Mouse (Mus musculus) brain, embryonic 14.5 days (tissue): ENCODE measurements around the gene Tarsl2. TPM values are rescaled to one million over a fixed set of nuclear protein-coding genes. Genes with fewer than 3 reads are reported as not detected.
A peak's percentile ranks its signal among the peaks of the same experiment; 100 is the strongest.

ENCODE experiments used
- DNase-seq: peaks from one replicate; pipeline ENCODE4 v3.0.0-alpha.2; 2011; ENCODE audit warnings: low read depth
- CTCF ChIP-seq: fragments of 200-500 bp; IDR thresholded peaks from 2 replicates; pipeline ENCODE4 v1.5.1; 2012; ENCODE audit warnings: inconsistent platforms, mild to moderate bottlenecking, moderate library complexity, borderline replicate concordance; ENCODE audit not compliant: insufficient read depth, insufficient read length; ENCODE audit errors: extremely low read depth
- POLR2A ChIP-seq: fragments of 200-500 bp; IDR thresholded peaks from 2 replicates; pipeline ENCODE4 v1.6.1; 2012; ENCODE audit warnings: mild to moderate bottlenecking, inconsistent platforms, borderline replicate concordance; ENCODE audit not compliant: poor library complexity, insufficient read depth, insufficient read length, severe bottlenecking; ENCODE audit errors: extremely low read depth
- polyA plus RNA-seq: library from polyadenylated mRNA; depleted of rRNA; stranded (reverse); fragments of >200 nt; gene quantifications from 2 replicates; pipeline ENCODE4 v1.2.3, GENCODE M21; 2012

The Tarsl2 gene
- polyA plus RNA-seq, 1 experiment: 12.2 TPM

DNA sequence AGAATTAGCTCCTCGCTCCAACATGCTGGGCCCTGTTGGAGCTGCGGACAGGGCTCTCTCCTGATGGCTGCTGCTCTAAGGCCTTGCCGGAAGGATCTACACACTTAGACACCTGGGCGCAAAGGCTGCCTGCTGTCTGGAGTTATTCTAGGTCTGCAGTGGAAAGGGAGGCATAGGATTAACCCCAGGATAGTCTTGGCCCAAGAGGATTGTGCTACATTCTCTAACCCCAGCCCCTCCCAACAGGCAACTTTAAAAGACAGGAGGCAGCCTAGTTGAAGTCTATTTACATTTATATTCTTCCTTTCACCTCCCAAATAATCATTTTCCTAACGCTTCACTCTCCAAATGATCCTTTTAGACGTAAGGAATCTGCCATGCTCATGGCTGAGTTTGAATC, 8.9 kb upstream of the Tarsl2 start:
- TF ChIP-seq POLR2A (no peak), CTCF (no peak)
- DNase-seq: no peak

DNA sequence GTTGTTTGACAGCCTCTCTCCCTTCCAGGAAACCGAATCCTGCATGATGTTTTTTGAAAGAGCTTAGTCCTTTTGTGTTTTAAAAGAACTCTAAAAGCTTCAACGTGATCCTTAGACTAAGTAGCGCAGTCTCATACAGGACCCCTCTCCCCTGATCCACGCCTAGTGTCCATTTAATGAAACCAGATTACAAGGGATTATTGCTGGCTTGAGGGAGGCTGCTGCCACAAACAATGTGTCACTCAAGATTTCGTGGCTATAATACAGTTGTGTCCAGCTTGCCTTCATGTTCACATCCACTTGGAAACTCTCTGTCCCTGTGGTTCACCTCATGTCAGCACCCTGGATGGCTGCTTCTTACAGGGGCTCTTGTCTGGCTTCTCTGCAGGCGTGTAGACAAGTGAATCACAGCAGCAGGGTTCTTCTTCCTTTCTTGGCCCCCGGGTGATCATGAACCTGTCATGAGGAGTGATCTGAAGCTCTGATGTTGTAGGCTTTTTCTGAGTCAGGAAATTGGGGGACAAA, 8.3 kb upstream of the Tarsl2 start:
- TF ChIP-seq POLR2A (no peak), CTCF (no peak)
- no peak for DNase-seq

DNA sequence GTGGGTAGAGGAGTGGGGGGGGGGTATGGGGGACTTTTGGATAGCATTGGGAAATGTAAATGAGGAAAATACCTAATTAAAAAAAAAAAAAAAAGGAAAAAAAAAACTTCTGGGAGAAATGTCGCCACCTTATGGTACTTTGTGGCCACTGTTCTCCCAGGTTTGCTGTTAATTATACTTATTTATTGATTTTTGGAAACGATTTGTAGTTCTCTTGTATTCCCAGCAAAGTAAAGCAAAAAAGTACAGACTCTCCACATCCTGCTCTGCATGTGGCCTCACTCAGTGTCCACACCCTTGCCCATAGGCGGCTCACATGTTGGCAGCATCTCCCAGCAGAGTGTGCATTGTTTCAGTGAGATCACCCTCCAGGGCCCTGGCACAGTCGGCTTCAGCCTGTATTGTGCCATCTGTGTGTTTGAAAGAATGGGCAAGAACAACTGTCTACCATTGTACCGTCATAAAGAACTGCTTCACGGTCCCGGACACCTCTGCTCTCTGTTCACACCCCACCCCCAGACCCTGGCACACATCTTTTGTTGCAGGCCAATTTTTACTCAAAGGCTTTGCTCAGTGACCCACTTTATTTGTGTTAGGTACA, 6.4 kb upstream of the Tarsl2 start:
- peak; percentile 76 for DNase-seq
- TF ChIP-seq CTCF (no peak), POLR2A (no peak)

DNA sequence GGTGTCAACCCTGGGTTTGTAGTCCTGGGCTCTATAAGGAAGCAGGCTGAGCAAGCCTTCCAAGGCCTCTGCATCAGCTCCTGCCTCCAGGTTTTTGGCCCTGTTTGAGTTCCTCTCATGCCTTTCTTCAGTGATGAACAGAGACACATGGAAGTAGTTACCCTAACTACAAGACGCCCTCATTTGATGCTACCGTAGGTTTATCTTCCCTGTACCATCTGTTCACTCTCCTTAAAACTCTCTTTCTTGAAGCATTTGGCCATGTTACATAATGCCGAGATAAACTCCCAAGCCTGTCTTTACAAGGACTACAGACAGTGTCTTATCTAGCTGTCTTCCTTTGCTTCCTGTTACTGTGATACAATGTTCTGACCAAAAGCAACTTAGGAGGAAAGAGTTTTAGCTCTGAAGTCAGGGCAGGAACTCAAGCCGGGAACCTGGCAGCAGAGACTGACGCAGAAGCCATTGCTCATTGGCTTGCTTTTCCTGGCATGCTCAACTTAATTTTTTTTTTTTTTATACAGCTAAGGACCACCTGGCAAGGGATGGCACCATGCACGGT, 4.8 kb upstream of the Tarsl2 start:
- DNase-seq: peak; percentile 29
- TF ChIP-seq POLR2A (no peak), CTCF (no peak)

DNA sequence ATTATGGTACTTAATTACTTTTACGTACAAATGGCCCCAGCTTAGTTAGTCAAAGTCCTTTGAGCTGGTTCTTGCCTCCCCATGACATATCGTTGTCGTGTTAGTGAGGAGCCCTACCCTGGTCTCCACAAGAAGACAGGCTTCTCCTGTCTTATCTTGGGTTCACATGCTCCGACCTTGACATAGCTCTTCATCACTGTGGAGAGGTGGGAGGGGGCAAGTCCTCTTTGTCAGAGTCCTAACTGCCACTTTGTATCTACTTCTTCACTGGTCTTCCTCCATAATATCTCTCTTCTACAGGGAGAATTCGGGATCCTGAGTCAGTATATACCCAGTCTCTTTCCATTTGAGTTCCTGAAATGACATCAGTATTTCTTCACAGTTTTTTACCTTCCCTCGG, 4.0 kb upstream of the Tarsl2 start:
- TF ChIP-seq POLR2A: no peak
- TF ChIP-seq CTCF: no peak

DNA sequence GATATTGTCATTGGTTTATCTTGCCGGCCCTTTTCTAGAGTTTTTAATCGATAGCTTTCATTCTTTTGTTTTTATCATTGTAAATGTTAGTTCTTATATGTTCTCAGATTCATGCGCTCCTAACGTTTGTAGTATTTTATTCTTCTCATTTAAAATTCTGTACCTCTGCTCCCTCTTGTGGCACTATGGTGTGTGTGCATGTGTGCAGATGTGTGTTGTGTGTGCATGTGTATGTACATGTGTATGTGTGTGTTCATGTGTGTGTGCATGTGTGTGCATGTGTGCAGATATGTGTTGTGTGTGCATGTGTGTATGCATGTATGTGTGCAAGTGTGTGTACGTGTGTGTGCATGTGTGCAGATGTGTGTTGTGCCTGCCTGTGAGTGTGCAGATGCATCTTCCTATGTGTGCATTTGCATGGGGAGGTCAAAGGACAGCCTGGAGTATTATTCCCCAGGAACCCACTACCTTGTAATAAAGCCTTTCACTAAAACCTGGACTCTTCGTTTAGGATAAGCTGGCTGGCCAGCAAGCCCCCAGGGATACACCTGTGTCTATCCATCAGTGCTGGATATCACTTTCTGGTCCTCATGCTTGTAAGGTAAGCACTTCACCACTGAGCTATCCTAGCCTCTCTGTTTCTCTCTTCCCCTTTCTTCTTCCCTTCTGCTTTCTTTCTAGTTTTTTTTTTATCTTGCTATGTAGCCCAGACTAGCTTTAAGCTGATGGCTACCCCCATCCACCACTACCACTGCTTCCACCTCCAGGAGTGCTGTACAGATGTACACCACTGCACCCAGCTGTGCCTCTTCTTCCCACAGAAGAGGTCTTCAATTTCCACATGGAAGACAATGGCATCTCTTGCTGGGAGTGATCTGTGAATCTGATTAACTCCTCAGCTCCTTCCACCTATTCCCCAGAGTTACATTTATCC, 2.1 kb upstream of the Tarsl2 start:
- TF ChIP-seq POLR2A (no peak), CTCF (peak; percentile 50; the same call in 1 of the 2 replicates)
- DNase-seq: peak; percentile 54

More for the DNA sequence above, 4.0 kb upstream of the Tarsl2 start:
- no peak for DNase-seq

DNA sequence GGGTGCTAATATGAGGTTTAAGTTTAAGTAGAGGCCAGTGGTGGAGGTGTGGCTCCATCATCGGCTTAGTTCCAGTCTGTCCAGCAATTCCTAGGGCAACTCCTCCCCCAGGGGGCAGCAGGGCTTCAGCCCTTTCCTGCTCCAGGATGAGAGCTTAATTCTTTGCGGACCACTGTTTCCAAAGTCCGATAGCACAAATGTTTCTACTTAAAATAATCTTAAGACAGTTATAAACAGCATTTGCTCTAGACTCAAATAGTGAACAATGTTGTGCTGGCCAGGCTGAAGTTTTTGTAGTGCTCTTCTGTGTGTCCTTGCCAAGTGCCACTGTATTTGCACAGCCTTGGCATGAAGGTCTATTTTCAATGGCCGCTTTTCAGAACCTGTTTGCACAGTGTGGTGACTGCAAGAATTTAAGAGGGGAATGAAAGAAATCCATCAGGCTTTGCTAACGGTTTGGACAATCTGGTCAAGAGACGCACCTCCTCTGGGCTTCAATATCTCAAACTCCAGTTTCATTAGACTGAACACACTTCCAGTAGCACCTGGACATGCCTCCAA, 757 bp upstream of the Tarsl2 start:
- no peak for DNase-seq
- TF ChIP-seq CTCF (no peak), POLR2A (no peak)

DNA sequence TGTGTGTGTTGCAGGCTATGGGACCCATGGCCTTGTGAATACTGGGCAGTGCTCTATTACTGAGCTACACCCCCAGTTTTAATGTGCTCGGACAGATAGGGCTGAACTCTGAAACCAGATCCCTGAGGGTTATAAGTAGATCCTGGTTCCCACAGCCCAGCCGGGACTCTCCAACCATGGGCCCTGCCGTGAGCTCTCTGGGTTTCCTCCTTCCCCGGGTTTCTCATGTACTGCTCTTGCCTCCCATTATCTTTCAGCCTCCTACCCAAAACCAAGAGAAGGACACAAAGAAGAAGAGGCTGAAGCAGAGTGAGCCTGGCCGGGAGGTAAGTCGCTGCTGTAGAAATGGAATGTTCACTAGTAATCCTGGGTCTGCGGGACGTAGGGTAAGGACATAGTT, 1.3 kb downstream of the Tarsl2 start:
- TF ChIP-seq CTCF: no peak
- TF ChIP-seq POLR2A: no peak
- no peak for DNase-seq

DNA sequence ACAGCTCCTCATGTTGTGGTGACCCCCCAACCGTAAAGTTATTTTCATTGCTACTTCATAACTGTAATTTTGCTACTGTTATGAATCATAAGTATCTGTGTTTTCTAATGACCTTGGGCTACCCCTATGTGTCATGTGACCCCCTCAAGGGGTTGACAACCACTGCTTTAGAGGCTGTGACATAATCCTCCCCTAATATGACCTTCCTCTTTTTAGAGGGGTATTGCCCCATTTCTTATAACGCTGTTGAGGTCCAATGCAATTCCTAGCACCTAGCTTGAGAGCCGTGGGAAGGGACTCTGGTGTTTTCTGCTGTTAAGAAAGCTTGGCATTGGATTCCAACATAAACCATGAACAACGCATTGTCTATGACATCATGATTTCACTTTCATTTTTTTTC, 6.0 kb downstream of the Tarsl2 start:
- DNase-seq: no peak
- TF ChIP-seq CTCF (no peak), POLR2A (no peak)

DNA sequence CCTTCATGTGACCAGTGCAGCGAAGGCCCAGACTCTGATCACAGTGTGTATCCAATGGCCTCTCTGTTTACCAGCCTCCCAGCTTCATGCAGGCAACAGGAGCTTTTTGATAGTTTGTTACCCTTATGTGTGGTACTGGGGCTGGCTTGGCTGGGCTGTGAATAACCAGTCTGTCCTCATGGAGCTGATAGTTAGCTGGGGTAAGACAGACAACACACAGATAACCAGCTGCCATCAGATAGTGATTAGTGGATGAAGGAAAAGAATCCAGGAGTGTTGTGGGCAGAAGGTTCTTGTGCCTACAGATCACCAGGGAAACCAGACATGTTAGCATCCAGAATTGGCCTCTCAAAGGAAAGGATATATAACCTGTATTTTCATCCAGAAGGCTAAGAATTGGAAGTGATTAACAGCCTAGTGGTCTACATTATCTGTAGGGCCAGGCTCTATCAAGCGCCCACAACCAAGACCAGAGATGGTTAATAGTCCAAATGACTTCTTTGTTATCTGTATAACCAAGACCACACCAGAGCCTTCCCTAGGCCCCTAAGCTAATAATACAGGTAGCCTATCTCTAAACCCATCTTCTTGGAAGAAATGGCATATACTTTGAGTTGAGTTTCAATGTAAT, 12.9 kb downstream of the Tarsl2 start:
- DNase-seq: no peak
- TF ChIP-seq CTCF: no peak
- no peak for TF ChIP-seq POLR2A
